Mouse (Mus musculus): ENCODE data around the gene Vps37b. TPM values are rescaled to one million over a fixed set of nuclear protein-coding genes. Genes with fewer than 3 reads are reported as not detected.
A peak's percentile ranks its signal among the peaks of the same experiment; 100 is the strongest.
"Not testable (repeated sequence)": the region's sequence is repeated elsewhere in the genome, so short reads cannot be mapped to it uniquely, and the experiment has no call there.

Gene Vps37b
- 100 to 1,000 TPM in 1 of 4 experiments, 10 to 100 TPM in 3; 76.1 to 101 (median 91.9) TPM for total RNA-seq (2022)

DNA sequence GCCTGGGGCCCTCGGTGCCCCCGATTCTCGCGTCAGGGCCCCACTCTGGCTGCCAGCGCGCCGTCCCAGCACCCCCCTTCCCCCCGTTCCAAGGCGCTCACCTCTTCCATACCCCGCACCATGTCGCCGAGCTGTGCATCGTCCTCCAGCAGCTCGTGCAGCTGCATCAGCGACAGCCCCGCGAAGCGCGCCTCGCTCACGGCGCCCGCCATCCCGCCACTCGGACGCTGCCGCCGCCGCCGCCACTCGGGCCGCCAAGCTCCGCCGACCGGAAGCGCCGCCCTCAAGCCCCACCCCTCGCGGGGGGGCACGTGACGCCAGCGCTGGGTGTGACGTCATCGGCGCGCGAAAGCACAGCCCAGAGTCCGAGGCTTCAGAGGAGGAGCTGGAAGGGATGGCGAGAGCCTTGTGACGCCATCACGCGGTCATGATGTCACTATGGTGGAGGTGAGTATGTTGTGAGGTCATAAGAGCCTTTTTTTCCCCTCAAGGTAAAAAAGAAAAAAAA is at the start of gene Vps37b:
Vps37b (minus strand) TSS at position 270 of the 508 bp plus-strand sequence.
- DNase-seq = peak; percentile 85

DNA sequence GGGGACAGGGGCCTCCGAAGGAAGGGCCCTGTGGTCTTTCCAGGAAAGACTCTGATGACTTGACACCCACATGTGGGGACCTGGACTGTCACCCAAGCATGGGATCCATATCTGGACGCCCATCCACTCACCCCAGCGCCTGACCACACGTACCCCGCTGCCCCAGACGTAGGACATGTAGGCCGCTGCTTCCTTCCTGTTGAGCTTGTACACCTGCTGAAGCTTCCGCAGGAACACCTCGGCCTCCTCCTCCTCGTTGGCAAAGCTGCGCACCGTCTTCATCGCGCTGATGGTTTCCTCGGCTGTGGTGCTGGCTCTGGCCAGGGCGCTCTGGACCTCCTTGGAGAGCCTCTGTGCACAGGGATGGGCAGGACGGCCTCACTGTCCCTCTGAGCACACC is 47.8 kb upstream of the Vps37b start:
- DNase-seq = no peak

DNA sequence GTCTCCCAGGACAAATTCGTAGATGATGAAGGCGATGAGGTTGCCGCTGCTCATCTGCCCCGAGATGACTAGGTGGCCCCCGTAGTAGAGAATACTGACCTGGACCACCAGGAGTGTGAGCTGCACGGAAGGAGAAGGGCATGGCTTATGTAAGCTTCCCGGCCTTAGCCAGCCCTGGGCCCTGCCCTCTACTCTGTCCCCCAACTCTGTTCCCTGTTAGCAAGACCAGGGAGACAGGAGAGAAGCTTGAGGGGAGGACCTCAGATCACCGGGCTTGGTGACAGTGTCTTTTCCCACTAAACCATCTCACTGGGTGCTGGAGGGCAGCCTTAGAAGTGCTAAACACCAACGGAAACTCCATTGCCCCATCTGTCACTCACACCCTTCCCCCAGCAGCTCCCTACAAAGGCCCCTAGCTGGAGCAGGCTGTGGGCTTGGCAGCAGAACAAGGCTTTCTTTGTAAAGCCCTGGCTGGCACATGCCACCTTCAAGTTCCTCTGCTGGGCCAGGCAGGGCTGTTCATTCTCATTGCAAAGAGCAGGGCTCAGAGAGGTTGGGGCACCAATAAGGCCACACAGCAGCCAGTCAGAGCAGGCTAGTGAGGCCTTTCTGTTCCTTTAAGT is 46.8 kb upstream of the Vps37b start:
- no peak for DNase-seq

DNA sequence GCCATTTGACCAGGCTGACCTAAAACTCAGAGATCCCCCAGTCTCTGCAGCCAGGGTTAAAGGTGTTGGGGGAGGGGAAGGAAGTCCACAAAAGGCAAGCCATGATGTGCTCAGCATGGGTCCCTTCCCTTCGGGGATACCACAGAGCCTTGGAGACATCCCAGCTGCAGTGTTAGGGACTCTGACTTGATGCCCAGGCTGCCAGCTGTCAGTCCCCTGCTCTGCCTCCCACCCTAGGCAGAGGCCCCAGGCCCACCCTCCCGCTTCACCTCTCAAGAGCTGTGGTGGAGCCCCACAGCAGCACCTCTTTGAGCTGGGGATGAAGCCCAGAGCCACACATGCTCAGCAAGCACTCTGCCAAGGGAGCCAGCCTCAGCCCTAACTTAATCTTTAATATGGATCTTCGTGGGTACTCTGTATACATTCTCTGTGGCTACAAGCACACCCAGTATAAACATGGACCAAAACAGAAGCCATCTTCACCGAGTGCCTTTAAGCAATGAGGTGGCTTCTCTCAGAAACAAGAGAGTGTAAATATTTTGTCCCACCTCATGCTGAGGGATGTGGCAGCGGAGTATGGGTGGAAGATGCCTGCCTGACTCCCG is 45.9 kb upstream of the Vps37b start:
- no peak for DNase-seq

DNA sequence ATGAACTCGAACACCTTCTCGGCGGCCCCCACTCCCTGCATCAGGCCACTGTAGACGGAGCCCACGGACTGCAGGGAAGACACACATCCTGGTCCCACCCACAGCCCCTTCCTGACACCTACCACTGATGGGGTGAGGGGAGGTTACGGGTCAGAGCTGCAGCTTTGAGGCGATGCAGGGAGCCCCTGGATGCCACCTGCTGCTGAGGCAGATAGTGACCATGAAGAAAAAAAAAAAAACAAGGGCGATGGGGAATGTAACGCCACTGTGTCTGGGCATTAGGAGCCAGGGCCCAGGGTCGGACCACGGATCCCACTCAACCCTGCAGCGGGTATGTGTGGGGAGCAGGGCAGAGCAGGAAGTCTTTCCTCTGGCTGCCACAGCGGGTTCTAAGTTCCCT is 45.2 kb upstream of the Vps37b start:
- DNase-seq = no peak

DNA sequence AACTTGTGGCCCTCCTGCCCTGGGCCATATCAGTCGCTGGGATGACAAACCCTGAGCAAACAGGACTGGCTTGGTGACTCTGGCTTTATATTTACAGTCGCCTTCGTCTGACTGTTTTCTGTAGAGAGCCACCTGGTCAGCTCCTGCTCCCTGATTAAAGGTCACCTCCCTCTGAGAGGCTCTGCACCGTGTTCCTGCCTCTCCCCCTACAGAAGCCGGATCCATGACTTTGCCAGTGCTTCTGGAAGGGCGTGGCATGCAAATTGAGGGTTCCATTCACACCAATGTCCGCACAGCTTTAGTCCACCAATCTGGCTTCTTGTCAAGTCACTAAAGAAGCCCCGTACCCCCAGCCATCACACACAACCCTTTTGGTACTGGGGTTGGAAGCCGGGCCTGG is 44.5 kb upstream of the Vps37b start:
- DNase-seq = no peak

DNA sequence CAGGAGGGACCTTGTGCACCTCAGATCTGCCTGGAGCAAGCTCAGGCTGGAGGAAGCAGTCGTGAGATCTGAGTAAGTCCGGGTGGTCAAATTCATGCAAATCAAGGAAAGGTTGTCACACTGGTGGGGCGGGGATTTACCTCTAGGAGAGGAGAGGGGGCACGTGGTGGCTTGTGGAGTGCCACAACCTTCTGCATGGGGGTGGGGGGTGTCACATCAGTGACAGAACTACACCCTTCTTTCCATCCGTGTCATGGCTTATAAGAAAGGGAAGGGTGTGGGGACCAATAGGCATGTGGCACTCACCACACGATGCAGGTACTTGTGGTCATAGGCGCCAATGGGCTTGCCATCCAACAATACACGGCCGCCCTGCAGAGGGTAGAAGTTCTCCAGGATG is 43.6 kb upstream of the Vps37b start:
- no peak for DNase-seq

DNA sequence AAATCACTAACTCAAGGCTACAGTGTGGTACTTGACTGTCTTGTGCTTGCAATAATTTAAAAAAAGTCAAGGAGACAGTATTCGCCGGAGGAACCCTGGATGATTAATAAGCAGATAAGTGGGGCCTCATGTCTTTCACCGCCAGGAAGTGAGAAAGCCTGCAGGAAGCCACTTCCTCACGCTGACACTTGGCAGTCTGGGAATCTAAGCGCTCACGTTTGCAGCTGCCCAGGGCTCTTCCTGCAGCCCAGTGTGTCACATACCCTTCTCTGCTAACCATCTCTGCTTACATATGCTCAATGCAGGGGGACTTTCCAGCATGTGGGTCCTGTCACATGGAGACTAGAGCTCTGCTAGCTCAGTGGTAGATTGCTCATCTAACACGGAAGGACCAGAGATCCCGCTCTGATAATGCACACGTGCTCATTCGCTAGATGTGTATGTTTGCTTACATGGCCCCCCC is 42.8 kb upstream of the Vps37b start:
- DNase-seq = no peak

DNA sequence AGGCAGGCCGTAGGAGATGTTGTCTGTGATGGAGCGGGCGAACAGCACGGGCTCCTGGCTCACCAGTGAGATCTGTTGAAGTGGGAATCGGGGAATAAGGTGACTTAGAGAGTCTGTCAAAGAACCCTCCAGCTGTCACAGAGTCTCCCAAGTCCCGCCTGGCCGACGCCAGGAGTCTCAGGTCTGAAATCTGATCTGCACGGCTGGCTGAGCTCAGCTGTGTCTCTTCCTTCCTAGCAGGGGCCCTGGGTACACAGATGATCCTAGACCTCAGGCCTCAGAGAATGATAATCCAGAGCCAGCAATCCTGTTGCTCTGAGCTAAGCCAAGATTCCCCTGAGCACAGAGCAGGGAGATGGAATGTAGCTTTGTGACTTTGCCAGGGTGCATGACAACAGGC is 41.6 kb upstream of the Vps37b start:
- DNase-seq = no peak

DNA sequence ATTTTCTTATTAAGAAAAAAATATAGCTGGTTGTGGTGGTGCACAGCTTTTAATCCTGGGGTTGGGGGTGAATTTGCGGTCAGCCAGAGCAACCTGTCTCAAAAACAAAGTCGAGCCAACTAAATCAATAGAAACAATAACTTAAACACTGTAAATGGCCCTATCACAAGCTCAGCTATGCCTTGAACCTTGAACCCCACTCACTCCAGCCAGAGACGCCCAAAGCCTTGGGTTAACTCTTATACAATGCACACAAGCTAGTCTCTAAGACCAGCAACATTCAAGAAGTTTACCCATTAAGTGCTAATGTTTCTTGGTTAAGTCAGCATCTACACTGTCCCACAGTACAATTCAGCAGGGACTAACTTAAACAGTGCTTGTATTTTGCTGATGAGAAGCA is 37.6 kb upstream of the Vps37b start:
- DNase-seq = no peak

DNA sequence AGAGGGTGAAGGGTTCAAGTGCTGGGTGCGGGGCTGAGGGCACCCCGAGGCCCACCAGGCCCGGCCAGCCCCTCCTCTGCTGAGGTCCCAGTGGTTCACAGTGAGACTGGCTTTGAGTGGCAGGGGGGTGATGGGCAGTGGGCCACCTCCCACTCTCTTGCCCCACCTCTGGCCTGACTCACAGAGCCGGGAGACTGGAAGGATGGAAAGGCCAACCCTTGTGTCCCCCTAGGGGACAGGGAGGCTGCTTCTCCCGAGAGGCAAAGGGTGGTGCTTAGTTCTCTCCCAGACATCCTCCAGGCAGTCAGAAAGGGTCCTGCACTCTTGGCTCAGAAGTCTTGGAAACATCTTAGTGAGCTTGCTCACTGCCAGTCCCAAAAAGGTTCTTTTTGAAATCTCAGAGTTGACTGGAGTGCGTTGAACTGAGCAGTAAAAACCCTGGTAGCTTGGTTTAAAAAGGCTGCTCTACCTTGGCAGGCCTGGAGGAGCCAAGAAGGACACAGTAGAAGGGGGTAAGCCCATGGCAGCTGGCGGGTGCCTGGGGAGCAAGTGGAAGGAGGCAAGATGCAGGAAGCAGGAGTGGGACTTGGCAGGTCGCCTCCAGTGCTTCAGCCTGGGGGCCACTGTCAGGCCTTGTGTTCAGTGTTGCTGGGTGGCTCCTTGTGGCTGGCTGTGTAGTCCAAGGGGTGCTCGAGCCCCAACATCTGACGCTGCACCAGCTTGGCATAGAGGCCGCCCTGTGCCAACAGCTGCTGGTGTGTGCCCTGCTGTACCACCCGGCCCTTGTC is 30.2 kb upstream of the Vps37b start:
- no peak for DNase-seq

DNA sequence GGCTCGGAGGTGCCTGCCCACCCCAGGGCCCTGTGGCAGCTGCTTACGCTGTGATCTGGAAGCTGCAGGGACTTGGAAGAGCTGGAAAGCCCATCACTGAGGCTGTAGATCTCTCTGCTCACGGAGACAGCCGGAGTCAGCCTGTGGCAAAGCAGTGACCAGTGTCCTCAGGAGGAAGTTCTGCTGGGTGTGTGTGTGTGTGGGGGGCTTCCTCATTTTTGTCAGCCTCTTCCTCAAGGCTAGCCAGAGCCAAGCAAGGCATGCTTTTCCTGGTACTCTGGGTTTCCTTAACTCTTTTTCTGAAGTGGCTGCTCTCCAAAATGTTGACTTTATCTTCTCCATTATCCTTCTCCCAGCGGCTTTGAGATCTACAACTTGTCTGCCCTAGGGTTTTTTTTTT is 27.6 kb upstream of the Vps37b start:
- no peak for DNase-seq

DNA sequence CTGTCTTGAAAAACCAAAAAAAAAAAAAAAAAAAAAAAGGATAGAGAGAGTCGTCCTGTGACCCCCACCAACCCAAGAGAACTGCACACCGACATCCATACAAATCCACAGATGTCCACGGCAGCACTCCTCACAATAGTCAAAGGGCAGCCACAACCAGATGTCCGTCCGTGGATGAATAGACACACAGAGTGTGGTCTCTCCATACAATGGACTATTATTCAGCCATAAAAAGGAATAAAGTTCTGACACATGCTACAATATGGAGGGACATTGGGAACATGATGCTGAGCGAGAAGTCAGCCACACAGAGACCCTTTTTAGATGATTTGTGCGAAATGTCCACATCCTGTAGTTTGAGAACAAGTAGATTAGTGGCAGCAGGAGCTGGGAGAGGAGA is 26.7 kb upstream of the Vps37b start:
- DNase-seq = no peak

DNA sequence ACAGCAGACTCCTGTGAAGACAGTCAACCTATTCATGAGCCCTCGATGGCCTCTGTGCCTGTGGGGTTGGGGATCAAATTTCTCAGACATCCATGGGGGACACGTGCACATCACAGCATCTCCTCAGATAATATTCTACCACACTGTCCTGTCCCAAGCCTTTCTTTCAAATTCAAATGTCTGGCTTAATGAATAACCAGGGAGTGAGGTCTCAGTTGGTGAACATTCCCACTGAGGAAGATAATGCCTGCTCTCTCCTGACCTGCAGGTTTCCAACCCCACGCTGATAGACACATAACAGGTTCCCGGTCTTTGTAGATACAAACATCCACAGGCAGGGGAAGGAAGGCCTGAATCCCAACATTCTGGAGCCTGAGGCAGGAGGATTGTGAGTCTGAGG is 24.9 kb upstream of the Vps37b start:
- DNase-seq = no peak

DNA sequence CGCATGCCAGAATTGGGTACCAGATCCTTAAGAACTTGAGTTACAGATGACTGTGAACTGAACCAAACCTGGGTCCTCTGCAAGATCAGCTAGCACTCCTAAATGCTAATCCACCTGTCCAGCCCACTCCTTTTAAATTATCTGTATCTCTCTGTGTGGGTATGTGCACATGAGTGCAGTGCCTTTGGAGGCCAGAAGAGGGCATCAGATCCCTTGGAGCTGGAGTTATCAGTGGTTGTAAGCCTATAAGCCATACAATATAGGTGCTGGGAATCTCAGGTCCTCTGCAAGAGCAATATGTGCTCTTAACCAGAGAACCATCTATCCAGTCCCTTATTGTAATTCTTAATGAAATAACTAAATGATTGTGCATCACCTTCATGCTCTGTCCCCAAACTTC is 24.1 kb upstream of the Vps37b start:
- DNase-seq = no peak

DNA sequence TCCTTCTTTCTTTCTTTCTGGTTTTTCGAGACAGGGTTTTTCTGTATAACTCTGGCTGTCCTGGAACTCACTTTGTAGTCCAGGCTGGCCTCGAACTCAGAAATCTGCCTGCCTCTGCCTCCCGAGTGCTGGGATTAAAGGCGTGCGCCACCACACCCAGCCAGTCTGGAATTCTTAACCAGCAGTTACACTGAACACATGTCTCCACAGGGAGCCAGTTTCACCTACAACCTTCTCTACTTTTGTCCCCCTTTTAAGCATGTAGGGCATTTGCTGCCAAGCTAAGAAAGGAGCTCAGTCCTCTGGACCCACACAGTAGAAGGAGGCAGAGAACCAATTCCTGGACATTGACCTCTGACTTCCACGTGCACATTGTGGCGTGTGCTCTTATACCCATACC is 20.6 kb upstream of the Vps37b start:
- DNase-seq = not testable (repeated sequence)

DNA sequence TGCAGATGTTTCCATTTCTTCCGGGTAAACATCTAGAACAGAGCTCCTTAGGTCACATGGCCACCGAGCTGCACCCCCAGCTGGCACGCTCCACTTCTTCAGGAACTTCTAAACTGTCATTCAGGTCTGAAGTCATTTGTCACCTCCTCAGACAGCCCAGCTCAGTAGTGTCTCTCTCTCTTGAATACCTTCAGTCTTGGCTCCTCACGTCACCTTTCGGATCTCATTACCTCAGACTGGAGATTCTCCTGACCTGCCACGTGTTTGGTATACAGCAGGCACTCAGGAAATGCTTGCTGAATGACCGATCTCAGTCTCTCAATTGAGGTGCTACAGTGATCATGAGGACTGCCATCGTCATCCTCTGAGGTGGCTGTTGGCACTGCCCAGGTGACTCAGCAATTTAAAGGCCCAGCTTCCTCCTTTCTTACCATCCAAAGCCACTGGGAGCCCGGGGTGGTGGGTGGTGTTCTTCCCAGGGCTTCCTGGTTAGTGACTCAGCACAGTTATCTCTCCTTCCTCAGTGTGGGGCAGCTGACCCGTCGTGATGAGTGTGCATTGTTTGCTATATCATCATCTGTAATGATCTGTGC is 19.9 kb upstream of the Vps37b start:
- no peak for DNase-seq

DNA sequence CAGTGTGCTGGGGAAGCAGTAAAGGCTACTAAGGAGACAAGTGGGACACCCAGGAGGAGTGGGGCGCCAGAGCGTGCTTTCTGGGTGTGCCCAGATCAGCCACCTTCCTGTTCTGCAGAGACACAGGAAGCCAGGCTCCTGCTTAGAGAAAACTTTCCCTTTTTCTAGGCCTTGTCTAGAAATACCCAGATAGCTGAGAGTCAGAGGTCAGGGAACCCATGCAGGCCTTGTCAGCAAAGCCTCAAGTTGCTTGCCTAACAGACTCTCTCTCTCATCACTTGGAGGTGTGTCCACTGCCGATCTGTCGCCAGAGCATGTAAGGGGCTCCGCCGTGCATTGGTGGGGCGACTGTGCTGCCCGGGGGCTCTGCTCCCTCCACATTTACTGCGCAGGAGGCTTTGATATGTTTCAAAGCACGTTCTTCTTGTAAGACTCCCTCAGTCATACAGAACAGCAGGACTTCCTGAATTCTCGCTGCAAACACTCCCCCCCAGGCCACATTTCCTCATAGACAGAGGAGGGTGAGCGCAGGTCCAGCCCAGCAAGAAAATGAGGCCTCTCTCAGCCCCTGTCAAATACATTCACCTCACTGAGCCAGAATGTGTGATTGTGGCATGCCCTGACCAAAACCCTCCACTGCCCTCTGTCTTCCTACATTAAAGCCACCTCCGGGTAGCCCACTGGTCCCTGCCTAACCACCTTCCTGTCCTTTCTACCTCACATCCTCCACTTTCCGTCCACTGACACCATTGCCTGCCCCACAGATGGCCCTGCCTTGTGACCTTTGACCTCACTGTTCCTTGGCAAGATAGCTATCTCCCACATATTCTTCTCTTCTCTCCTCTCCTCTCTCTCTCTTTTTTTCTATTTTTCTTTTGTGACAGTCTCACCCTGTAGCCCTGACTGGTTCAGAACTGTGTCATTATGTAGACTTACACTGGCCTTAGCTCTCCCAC is 18.3 kb upstream of the Vps37b start:
- DNase-seq = no peak

DNA sequence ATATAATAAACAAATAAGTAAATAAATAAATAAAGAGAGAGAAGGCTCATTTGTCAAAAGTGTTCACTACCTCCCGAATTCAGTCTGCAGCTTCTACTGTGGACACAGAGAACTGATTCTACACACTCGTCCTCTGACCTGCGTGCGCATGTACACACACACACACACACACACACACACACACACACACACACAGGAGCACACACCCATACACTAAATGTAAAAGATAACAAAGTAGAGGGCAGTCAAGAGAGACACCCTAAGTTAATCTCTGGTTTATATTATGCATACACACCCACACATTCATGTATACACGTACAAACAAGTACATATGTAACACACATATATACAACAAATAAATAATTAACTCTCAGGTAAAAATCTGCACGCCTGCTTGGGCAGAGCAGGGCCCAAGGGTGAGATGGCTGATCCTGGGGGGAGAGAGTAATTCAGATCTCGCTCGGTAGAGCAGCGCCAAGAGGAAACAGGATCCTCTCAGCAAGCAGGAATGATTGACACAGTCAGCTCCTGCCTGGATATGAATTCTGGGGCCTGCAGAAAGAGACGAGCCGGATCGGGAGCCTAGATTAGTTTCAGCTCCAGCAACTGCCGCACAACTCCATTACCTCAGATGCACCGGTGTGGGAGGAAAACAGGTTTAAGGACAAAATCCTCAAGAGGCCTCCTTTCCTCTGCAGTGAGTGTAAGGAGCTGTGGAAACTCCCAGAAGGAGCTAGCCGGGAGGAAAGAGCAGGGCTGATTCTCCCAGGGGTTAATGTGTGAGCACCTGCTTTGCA is 17.4 kb upstream of the Vps37b start:
- no peak for DNase-seq

DNA sequence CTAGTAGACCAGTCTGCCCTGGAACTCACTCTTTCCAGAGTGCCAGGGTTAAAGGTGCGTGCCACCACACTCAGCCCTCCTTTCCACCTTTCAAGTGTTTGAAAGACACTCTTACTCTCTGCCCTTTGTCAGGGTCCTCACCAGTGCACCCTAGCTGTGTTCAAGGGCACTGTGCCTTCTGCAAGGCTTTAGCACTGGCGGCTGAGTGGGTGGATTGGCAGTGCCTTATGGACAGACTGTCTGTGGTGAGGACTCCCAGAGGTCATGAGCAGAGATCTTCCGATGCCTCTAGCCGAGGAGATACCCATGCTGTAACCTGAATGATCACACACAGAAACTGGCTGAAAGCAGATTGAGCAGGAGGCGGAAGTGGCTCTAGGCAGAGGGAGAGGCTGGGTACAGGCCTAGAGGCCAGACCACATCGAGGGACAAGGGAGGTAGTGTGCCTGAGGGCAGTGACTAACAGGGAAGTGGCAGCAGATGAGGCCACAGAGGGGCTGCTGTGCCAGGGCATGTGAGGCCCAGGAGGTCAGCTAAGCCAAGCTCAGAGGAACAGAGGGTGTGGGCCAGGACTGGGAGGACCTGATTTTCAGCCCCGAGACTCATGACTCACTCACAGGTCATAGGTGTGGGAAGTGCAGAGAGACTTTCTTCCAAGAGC is 14.8 kb upstream of the Vps37b start:
- peak; percentile 48 for DNase-seq
